Mouse (Mus musculus): ENCODE results near the gene Hras.

DNA sequence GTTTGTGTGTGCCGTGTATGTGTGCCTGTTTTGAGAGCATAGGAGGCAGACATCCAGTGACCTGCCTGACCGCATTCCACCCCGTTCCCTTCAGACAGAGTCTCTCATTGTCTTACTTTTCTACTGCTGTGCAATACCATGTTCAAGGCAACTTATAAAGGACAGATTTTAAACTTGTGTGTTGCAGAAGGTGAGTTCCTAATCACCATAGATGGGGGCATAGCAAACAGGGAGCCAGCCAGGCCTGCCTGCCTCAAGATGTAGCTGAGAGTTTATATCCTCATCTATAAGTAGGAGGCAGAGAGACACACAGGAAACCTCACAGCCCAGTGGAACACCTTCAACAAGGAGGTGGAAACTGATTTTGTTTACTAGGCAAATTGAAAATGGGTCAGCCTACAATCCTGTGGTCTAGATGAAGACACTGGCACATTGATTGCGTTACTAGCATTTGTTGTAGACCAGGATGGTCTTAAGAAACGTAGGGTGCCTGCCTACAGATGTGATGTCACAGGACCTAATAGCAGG, 20.4 kb downstream of the Hras start:
- TF ChIP-seq POLR2A (IDR thresholded peaks at IDR 0.05; ENCODE audit: control insufficient read depth, extremely low read depth, insufficient read depth, low read length, poor library complexity) (no peak), CTCF (IDR thresholded peaks at IDR 0.05; ENCODE audit: borderline replicate concordance, control insufficient read depth, extremely low read depth, insufficient read depth, low read length, poor library complexity) (no peak)
